Mouse (Mus musculus) neural tube, embryonic 15.5 days (tissue): ENCODE measurements around the gene Agpat3. TPM values are rescaled to one million over a fixed set of nuclear protein-coding genes. Genes with fewer than 3 reads are reported as not detected.
A peak's percentile ranks its signal among the peaks of the same experiment; 100 is the strongest.

Experiments used
- ATAC-seq: fragments of 200-750 bp; cut with Nextera tagmentation; 2 replicates; pipeline ENCODE4 v1.8.0; 2017; ENCODE audit warnings: mild to moderate bottlenecking, moderate TSS enrichment, moderate library complexity; ENCODE audit not compliant: low FRiP score
- H3K27ac ChIP-seq: fragments of 300-500 bp; sonication (generic); replicated peaks from 2 replicates; pipeline ENCODE4 v1.5.1; 2015; ENCODE audit warnings: mild to moderate bottlenecking, inconsistent platforms
- H3K27me3 ChIP-seq: fragments of 300-500 bp; sonication (generic); replicated peaks from 2 replicates; pipeline ENCODE4 v1.6.1; 2015; ENCODE audit warnings: inconsistent platforms
- H3K36me3 ChIP-seq: fragments of 300-500 bp; sonication (generic); 2 replicates; pipeline ENCODE4 v1.6.1; 2015; ENCODE audit warnings: inconsistent platforms
- H3K4me1 ChIP-seq: fragments of 300-500 bp; sonication (generic); 2 replicates; pipeline ENCODE4 v1.6.1; 2015; ENCODE audit warnings: inconsistent platforms
- H3K4me2 ChIP-seq: fragments of 300-500 bp; sonication (generic); 2 replicates; pipeline ENCODE4 v1.6.1; 2015; ENCODE audit warnings: inconsistent platforms, mild to moderate bottlenecking, moderate library complexity
- H3K4me3 ChIP-seq: fragments of 300-500 bp; sonication (generic); replicated peaks from 2 replicates; pipeline ENCODE4 v1.5.1; 2015; ENCODE audit warnings: mild to moderate bottlenecking, inconsistent platforms
- H3K9ac ChIP-seq: fragments of 300-500 bp; sonication (generic); replicated peaks from 2 replicates; pipeline ENCODE4 v1.6.1; 2015; ENCODE audit warnings: mild to moderate bottlenecking, inconsistent platforms
- H3K9me3 ChIP-seq: fragments of 300-500 bp; sonication (generic); replicated peaks from 2 replicates; pipeline ENCODE4 v1.6.1; 2016; ENCODE audit warnings: inconsistent platforms
- WGBS: fragments of 180-500 bp; shearing (Covaris S2); methylation state at CpG from one replicate; pipeline ENCODE4 v1.1.7; 2015; ENCODE audit warnings: mixed read lengths; 5-methylcytosine and 5-hydroxymethylcytosine counted together
- polyA plus RNA-seq: library from polyadenylated mRNA; unstranded; fragments of >200 nt; fragmentation: Nextera tagmentation; extraction: Ambion mirVana; gene quantifications from 2 replicates; pipeline ENCODE4 v1.2.1, GENCODE M21; 2015

Gene Agpat3
- polyA plus RNA-seq, 1 experiment from 2014 or later: 77.4 TPM

- no peaks in the 10 kb centered on the region for H3K9me3 ChIP-seq
- H3K27me3 ChIP-seq: no peaks in the 10 kb centered on the region
- no peak overlapping the region for H3K27ac ChIP-seq
- no peak overlapping the region for H3K4me3 ChIP-seq
- 75% methylated on average over 7 of the region's 7 CpGs for WGBS
- H3K4me2 ChIP-seq: no peak overlapping the region
- H3K36me3 ChIP-seq: no peaks in the 10 kb centered on the region
- H3K4me1 ChIP-seq: no peaks in the 10 kb centered on the region
- no peak overlapping the region for H3K9ac ChIP-seq
- ATAC-seq: no peak
These were observed 91.2 kb downstream of the Agpat3 start for GRCm38 (mm10) chr10:78260916-78261650.

GRCm38 (mm10) chr10:78260322-78260721 lies 92.0 kb downstream of the Agpat3 start:
- Histone ChIP-seq H3K36me3 (no peaks in the 10 kb centered on the region), H3K27ac (no peak overlapping the region), H3K4me1 (no peaks in the 10 kb centered on the region), H3K4me3 (no peak overlapping the region), H3K4me2 (no peak overlapping the region), H3K27me3 (no peaks in the 10 kb centered on the region), H3K9ac (no peak overlapping the region), H3K9me3 (no peaks in the 10 kb centered on the region)
- no peak for ATAC-seq
- WGBS: 35% methylated on average over 5 of the region's 5 CpGs

- WGBS: 56% methylated on average over 6 of the region's 6 CpGs
- no peak overlapping the region for H3K9ac ChIP-seq
- no peak overlapping the region for H3K4me2 ChIP-seq
- H3K4me3 ChIP-seq: no peak overlapping the region
- H3K36me3 ChIP-seq: no peaks in the 10 kb centered on the region
- no peak overlapping the region for H3K27ac ChIP-seq
- no peaks in the 10 kb centered on the region for H3K27me3 ChIP-seq
- ATAC-seq: no peak
- no peaks in the 10 kb centered on the region for H3K9me3 ChIP-seq
- no peaks in the 10 kb centered on the region for H3K4me1 ChIP-seq
These were observed 92.6 kb downstream of the Agpat3 start for GRCm38 (mm10) chr10:78259702-78260101.

GRCm38 (mm10) chr10:78259230-78259629 lies 93.1 kb downstream of the Agpat3 start:
- Histone ChIP-seq H3K27me3 (no peaks in the 10 kb centered on the region), H3K36me3 (no peaks in the 10 kb centered on the region), H3K4me3 (no peak overlapping the region), H3K4me1 (no peaks in the 10 kb centered on the region), H3K9me3 (no peaks in the 10 kb centered on the region), H3K27ac (no peak overlapping the region), H3K4me2 (no peak overlapping the region), H3K9ac (no peak overlapping the region)
- ATAC-seq: no peak
- 82% methylated on average over 5 of the region's 5 CpGs for WGBS

GRCm38 (mm10) chr10:78258142-78258675 lies 94.1 kb downstream of the Agpat3 start:
- Histone ChIP-seq H3K4me2 (no peak overlapping the region), H3K9ac (no peak overlapping the region), H3K4me3 (no peak overlapping the region), H3K4me1 (no peaks in the 10 kb centered on the region), H3K27ac (no peak overlapping the region), H3K9me3 (no peaks in the 10 kb centered on the region), H3K36me3 (no peaks in the 10 kb centered on the region), H3K27me3 (no peaks in the 10 kb centered on the region)
- 79% methylated on average over 6 of the region's 6 CpGs for WGBS
- no peak for ATAC-seq

- no peaks in the 10 kb centered on the region for H3K36me3 ChIP-seq
- no peaks in the 10 kb centered on the region for H3K27me3 ChIP-seq
- H3K4me3 ChIP-seq: no peak overlapping the region
- H3K9ac ChIP-seq: no peak overlapping the region
- no peak overlapping the region for H3K4me2 ChIP-seq
- H3K4me1 ChIP-seq: no peaks in the 10 kb centered on the region
- ATAC-seq: no peak
- WGBS: 77% methylated on average over 4 of the region's 4 CpGs
- H3K9me3 ChIP-seq: no peaks in the 10 kb centered on the region
- no peak overlapping the region for H3K27ac ChIP-seq
These were observed 96.6 kb downstream of the Agpat3 start for GRCm38 (mm10) chr10:78255646-78256059.

GRCm38 (mm10) chr10:78247206-78247605 lies 105.1 kb downstream of the Agpat3 start:
- H3K27me3 ChIP-seq: no peaks in the 10 kb centered on the region
- ATAC-seq: no peak
- H3K27ac ChIP-seq: no peak overlapping the region
- H3K4me2 ChIP-seq: no peak overlapping the region
- H3K36me3 ChIP-seq: no peaks in the 10 kb centered on the region
- no peaks in the 10 kb centered on the region for H3K9me3 ChIP-seq
- no peak overlapping the region for H3K9ac ChIP-seq
- 90% methylated on average over 3 of the region's 3 CpGs for WGBS
- no peak overlapping the region for H3K4me3 ChIP-seq
- H3K4me1 ChIP-seq: peaks cover 23% of the 10 kb centered on the region

- Histone ChIP-seq H3K27ac (no peak overlapping the region), H3K36me3 (no peaks in the 10 kb centered on the region), H3K4me3 (no peak overlapping the region), H3K27me3 (no peaks in the 10 kb centered on the region), H3K9me3 (no peaks in the 10 kb centered on the region), H3K4me1 (peaks cover 24% of the 10 kb centered on the region), H3K4me2 (no peak overlapping the region), H3K9ac (no peak overlapping the region)
- no peak for ATAC-seq
- 80% methylated on average over 4 of the region's 4 CpGs for WGBS
These were observed 105.6 kb downstream of the Agpat3 start for GRCm38 (mm10) chr10:78246725-78247124.

GRCm38 (mm10) chr10:78245225-78245547 lies 107.1 kb downstream of the Agpat3 start:
- peak overlapping the region; percentile 89 for H3K4me3 ChIP-seq

GRCm38 (mm10) chr10:78244438-78245224 lies 107.7 kb downstream of the Agpat3 start, which contains the start of gene Trappc10:
Gene Trappc10, minus strand, starts transcription at chr10:78244641.
- Histone ChIP-seq H3K9me3 (no peaks in the 10 kb centered on the region), H3K36me3 (no peaks in the 10 kb centered on the region), H3K4me2 (peak within 1 kb of the TSS; percentile 92), H3K27me3 (no peaks in the 10 kb centered on the region), H3K4me1 (peaks cover 24% of the 10 kb centered on the region), H3K9ac (peak within 1 kb of the TSS; percentile 75), H3K27ac (peak within 1 kb of the TSS; percentile 92), H3K4me3 (peak within 1 kb of the TSS; percentile 89)
- under 1% methylated on average over 73 of the region's 74 CpGs for WGBS
- ATAC-seq: peak; percentile 96

More at GRCm38 (mm10) chr10:78245225-78245547, 107.1 kb downstream of the Agpat3 start:
- no peaks in the 10 kb centered on the region for H3K9me3 ChIP-seq
- no peaks in the 10 kb centered on the region for H3K27me3 ChIP-seq
- H3K36me3 ChIP-seq: no peaks in the 10 kb centered on the region
- WGBS: 14% methylated on average over 7 of the region's 7 CpGs
- H3K4me2 ChIP-seq: peak overlapping the region; percentile 92
- peak overlapping the region; percentile 92 for H3K27ac ChIP-seq
- ATAC-seq: peak; percentile 48
- peak overlapping the region; percentile 75 for H3K9ac ChIP-seq
- peaks cover 24% of the 10 kb centered on the region for H3K4me1 ChIP-seq

GRCm38 (mm10) chr10:78244058-78244437 lies 108.2 kb downstream of the Agpat3 start:
- peak overlapping the region; percentile 89 for H3K4me3 ChIP-seq
- H3K27me3 ChIP-seq: no peaks in the 10 kb centered on the region
- H3K4me1 ChIP-seq: peaks cover 24% of the 10 kb centered on the region
- WGBS: 0% methylated on average over 29 of the region's 33 CpGs
- H3K9me3 ChIP-seq: no peaks in the 10 kb centered on the region
- ATAC-seq: peak; percentile 57
- peak overlapping the region; percentile 92 for H3K27ac ChIP-seq
- no peaks in the 10 kb centered on the region for H3K36me3 ChIP-seq
- peak overlapping the region; percentile 92 for H3K4me2 ChIP-seq
- peak overlapping the region; percentile 75 for H3K9ac ChIP-seq

- H3K4me3 ChIP-seq: no peak overlapping the region
- no peak overlapping the region for H3K9ac ChIP-seq
- WGBS: 88% methylated on average over 6 of the region's 6 CpGs
- H3K4me2 ChIP-seq: no peak overlapping the region
- no peaks in the 10 kb centered on the region for H3K36me3 ChIP-seq
- no peak for ATAC-seq
- peaks cover 31% of the 10 kb centered on the region for H3K4me1 ChIP-seq
- H3K27me3 ChIP-seq: no peaks in the 10 kb centered on the region
- H3K9me3 ChIP-seq: no peaks in the 10 kb centered on the region
- no peak overlapping the region for H3K27ac ChIP-seq
These were observed 113.4 kb downstream of the Agpat3 start for GRCm38 (mm10) chr10:78238926-78239325.
